Mouse (Mus musculus) olfactory bulb, adult 2 months (tissue): ENCODE data around the gene Emp3.

Experiments
- CTCF ChIP-seq: fragments of 200-500 bp; IDR thresholded peaks from 2 replicates; pipeline ENCODE4 v1.5.1; 2012; ENCODE audit warnings: low read depth, mild to moderate bottlenecking, low read length, moderate library complexity; ENCODE audit not compliant: insufficient read depth
- POLR2A ChIP-seq: fragments of 200-500 bp; IDR thresholded peaks from 2 replicates; pipeline ENCODE4 v1.6.1; 2012; ENCODE audit warnings: mild to moderate bottlenecking, low read depth, low read length, moderate library complexity; ENCODE audit not compliant: insufficient read depth

DNA sequence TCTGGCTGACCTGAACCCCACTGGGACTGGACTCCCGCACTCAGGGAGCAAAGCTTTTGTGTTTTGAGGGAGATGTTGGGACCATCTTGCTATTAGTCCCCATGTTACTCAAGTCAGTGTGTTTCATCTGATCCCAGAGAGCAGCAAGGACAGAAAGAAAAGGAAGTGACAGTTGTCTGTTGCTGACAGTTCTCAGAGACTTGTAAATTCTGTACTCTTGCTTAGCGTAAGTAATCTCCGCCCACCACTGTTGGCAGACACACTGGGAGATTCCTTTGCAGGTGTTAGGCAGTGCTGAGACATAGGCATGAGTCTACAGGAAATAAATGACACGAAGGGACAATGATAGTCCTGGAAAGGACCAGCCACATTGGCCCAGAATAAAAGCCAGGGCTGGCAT, 35.4 kb upstream of the Emp3 start:
- TF ChIP-seq CTCF = no peak
- no peak for TF ChIP-seq POLR2A
